Mouse (Mus musculus) right cerebral cortex, adult 2 months (tissue): Measurements from ENCODE around the gene Susd1.

Source experiments
- DNase-seq, 2 experiments: peaks; one replicate each; pipeline ENCODE4 v3.0.0; 2021 to 2022; ENCODE audit warnings: low spot score in 2 of 2

The Susd1 gene

DNA sequence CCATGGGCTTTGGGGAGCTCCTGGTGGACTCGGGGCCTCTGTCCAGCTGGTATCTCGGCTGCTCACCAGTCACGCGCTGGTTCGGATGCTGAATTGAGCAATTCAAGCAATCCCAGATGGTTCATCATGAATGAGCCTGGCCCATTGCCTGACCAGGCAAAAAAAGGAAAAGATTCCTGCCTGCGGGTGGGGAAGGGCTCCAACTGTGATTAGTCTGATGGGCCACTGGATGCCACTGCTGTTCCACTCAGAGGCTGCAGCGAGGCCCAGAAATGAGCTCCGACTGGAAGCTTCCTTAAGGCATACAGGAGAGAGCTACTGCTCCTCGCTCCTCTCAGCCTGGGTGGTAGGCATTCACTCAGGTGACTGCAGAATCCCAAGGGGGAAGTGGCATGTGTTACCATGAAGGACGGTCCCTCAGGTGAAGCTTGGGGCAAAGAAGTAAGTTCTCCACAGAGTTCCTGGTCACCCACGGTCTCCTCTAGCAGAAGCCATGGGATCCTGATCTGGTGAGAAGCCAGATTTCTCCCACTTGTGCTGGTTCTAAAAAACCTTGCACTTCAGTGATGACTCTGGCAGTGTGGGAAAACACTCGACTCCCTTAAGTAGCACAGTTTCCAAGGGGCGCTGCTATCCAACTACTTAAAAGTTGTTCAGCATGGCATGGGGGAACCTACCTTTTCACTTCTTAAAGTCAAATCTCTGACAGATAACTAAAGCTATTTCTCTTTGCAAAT is 57.3 kb downstream of the Susd1 start:
- DNase-seq = peak; percentile 79 to 83

DNA sequence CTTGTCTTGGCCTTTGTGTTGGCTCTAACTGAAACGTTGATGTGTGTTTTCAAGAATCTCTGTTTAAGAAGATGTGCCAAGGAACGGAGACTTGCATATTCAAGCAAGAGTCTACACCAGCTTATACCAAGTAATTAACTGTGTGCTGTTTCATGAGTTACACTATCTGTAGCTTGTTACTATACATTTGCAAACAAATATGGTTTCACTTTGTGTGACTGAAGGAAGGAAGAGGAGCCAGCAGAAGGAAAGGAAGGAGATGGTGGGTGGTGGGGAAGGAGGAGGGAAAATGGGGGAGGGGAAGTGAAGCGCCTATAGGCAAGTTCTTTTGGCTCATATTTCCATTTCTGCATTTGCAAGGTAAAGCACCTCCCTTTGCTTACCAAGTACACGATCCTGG is 58.0 kb downstream of the Susd1 start:
- DNase-seq = no peak

- DNase-seq = no peak
These were observed 58.6 kb downstream of the Susd1 start for GRCm38 (mm10) chr4:59379876-59380275.

- no peak for DNase-seq
These were observed 59.8 kb downstream of the Susd1 start for GRCm38 (mm10) chr4:59378631-59379030.

DNA sequence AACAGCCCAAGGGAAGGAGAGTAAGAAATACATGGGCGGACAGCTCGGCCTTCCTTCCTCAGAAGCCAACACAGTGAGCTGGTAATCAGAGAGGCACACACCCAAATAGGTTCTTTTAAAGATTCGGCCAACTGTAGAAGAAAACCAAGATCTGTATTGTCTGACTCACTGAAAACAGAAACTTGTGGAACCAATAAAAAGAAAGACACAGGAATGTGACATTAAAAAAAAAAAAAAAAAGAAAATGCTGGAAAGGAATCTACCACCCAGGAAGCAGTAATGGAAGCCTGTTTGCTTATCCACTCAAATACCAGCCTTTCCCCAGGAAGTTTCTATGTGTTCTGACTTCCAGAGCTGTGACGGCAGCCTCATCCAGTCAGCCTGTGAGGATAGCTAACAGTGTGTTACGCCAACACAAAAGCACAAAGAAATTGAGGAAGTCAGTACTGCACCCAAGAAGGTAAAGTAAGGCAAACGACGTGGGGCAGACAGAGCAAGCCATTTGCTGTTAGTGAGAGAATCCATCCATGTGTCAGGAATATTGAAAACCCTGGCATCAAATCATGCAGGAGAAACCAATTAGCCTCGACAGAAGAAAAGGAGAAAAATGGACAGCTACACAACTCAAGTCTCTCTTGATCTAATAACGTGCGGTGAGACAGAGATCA is 64.0 kb downstream of the Susd1 start:
- no peak for DNase-seq

DNA sequence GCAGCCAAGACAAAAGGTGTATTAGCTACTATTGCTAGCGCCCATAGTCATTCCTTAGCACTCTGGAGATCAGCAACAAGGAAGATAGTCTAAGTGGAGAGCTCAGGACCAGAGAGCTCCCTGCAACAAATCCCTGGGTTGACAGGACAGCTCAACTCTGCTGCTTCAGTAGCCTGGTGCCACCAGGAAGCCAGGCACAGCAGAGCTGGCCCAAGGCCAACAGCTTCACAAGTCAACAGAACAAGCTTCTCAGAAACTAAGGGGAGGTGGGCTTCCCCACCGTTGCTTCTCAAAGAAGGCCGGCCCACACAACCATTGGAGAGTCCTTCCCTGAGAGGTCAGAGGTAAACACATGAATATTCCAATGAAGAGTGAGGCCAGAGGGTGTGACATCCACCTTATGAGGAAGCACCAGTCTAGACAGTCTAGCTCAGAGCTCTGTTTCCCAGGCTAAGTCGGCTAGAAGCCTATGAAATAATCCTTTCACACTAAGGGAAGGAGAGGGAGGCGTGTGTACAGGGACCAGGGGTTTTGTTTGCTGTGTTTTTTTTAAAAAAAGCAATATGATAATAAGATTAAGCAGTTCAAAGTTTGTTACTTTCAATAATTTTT is 65.8 kb downstream of the Susd1 start:
- DNase-seq = no peak

GRCm38 (mm10) chr4:59371910-59372309 is 66.5 kb downstream of the Susd1 start:
- DNase-seq = peak; percentile 53 to 60

- no peak for DNase-seq
These were observed 68.5 kb downstream of the Susd1 start for GRCm38 (mm10) chr4:59369941-59370340.

- DNase-seq = no peak
These were observed 70.3 kb downstream of the Susd1 start for GRCm38 (mm10) chr4:59368118-59368517.

DNA sequence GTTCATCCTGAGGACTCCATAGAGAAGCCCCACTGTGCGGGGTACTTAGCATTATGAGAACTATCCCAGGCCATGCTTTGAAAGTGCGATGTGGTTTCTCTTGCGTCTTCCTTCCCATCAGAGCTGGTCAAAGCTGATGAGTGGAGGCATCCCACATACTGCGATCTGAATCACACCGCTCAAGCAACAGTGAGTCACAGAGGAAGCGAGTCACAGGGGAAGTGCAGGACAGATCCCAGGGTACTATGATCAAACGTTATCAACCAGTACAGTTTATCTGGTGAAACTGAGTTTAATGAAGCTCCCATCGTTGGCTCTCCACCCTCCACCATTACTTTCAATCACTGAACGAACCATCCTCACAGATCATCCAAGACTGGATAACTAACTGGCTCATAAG is 72.2 kb downstream of the Susd1 start:
- DNase-seq = no peak

GRCm38 (mm10) chr4:59365571-59365970 is 72.9 kb downstream of the Susd1 start:
- DNase-seq = no peak

DNA sequence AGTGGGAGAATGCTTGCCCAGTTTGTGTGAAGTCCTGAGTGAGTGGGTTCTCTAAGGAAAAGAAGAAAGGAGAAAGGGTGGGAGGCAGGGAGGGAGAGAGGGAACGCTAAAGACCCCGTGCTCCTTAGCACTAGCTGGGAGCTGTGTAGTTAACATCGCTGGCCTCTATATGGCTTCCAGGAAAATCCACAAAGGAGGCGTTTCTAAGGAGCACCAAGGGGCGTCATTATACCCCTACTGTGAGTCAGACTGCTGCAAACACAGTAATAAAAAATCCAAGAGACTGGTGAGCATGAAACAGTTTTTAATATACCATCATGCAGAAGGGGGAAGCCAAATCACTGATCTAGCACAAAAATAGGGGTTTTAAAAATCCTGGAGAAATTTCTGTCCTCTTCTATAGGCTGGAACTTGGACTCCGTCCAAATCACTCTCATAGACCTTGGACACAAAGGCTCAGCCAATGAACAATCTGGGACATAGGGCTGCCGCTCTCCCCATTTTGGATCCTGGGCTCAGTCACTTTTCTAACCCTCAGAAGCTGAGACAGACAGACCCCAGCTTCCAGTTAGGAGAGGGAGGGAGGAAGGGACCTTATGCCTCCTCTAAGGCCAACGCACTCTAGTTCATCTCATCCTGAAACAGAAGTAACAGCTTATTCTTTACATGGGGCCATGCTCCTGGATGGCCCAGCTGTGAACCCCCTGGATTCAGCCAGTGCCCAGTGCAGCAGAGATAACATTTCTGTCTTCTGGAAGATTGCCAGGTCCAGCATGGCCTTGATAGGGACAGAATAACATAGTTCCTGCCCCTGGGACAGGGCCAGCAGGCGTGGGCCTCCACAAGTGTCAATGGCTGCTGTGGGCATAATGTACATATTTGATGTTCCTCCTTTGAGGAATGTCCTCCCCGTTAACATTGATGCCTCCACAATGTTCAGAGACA is 73.9 kb downstream of the Susd1 start:
- DNase-seq = no peak

- no peak for DNase-seq
These were observed 75.4 kb downstream of the Susd1 start for GRCm38 (mm10) chr4:59363041-59363440.

GRCm38 (mm10) chr4:59360704-59361103 is 77.7 kb downstream of the Susd1 start:
- DNase-seq = peak; percentile 86 to 89

- DNase-seq = no peak
These were observed 78.5 kb downstream of the Susd1 start for GRCm38 (mm10) chr4:59359921-59360320.

DNA sequence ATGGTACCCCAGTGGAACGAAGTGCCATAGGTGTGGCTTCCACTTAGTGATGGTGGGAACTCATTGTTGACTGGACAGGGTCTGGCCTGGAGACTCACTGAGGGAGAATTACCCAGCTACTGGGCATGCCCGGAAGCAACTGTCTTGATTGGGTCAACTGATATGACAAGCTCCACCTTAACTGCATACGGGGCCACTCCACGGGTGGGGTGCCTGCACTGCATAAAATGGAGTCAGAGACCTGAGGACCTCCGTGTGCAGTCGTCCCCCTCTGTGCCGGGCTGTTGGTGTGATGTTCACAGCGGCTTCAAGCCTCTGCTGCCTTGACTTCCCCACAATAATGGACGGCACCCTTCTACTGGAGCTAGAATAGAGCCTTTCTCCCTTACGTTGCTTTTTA is 79.5 kb downstream of the Susd1 start:
- no peak for DNase-seq

DNA sequence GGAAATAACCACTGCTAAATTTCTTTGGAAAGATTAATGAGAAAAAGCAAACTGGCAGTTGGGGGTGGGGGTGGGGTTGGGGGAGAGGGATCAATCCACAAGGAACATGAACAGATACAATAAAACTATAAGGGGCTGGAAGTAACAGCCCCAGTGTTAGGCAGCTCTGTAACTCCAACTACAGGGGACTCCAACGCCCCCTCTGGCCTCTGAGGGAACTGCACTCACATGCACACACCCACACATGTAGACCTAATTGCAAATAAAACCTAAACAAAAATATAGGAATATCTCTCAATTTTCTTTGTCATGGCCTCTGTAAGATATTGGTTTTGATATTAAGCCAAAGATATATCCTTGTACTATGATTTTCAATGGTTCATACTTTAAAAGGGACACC is 83.0 kb downstream of the Susd1 start:
- no peak for DNase-seq

- DNase-seq = no peak
These were observed 83.8 kb downstream of the Susd1 start for GRCm38 (mm10) chr4:59354666-59355065.

DNA sequence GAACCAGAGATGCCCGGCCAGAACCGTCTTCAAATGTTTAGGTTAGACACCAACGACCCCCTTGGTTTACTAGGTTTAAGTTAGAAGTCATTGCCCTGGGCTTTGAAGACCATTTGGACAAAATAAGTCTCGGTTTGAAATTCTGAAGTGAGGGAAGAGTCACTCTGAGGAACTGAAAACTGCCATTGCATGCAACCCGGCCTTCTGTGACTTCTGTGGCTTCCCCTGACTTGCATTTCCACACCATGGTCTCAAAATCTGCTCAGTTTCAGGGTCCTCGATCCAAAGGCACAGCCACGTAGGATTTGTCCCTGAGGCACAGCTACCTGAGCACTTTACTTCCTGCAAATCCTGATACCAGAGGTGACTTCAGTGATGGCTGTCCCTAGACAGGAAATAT is 86.5 kb downstream of the Susd1 start:
- DNase-seq = no peak

DNA sequence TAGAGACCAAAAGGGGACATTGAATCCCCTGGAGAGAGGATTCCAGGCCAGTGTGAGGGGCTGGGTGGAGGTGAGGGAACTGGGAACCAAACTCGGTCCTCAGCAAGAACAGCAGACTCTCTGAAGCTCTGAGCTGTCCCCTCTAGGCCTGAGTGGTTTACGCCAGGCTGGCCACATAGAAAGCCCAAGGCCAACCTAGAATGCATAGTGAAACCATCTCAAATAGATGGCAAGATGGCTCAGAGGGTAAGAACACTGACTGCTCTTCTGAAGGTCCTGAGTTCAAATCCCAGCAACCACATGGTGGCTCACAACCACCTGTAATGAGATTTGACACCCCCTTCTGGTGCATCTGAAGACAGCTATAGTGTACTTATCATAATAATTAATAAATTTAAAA is 88.1 kb downstream of the Susd1 start:
- no peak for DNase-seq

DNA sequence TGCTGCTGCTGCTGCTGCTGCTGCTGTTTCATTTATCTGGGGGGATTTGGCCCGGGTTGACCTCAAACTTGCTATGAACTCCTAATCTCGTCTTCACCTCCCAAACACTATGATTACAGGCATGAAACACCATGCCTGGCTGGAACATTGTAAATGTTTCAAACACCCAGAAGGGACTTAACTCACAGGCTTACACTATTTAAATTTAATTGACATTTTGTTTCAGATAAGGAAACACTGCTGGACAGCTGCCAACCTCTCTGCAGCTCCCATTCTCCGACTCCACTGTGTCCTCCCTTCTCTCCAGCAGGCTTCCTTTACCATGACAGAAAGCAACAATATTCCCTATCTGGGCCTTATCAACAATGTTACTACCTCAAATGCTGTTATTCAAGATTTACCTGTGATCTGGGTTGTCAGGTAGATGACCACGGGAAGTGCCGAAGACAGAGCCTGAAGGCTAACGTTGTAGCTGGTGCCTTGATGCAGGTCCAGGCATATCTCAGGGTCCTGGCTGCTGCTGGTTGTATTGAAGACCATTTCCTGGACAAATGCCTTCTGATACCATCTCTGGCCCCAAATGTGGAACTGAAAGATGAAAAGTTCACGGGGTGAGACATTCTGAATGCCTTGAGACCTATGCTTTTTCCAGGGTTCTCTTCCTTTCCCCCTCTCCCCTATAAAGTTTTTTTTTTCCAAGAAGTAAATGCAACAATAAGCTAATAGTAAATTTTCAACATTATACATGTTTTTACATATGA is 88.8 kb downstream of the Susd1 start:
- DNase-seq = no peak
